In genomic region chr6:61315884-61316601, GRCm38 (mm10) we compare ENCODE assay signal across 8 mouse cellular contexts.
DNase-seq lines count a peak whose midpoint lies in the region; ATAC-seq and TF ChIP-seq lines count a peak whose summit lies in the region.

No protein-coding gene starts in this region.

- ATAC-seq in intestine, embryonic 16.5 days: peak; percentile 63; the same call in 1 of the 2 replicates
- no peak for ATAC-seq in intestine, embryonic 15.5 days
- ATAC-seq in forebrain, embryonic 15.5 days (replicated peaks): peak; percentile 82
- ATAC-seq in lung, embryonic 14.5 days (ENCODE audit: insufficient read depth): peak; percentile 62; the same call in 1 of the 2 replicates

- H3K36me3 ChIP-seq in intestine, embryonic 16.5 days (ENCODE audit: control insufficient read depth, insufficient read depth, low read length): peaks cover 3% of the 10 kb centered on the region; the same call in 1 of the 2 replicates
- no peaks in the 10 kb centered on the region for H3K36me3 ChIP-seq in intestine, embryonic 15.5 days
- peaks cover 3% of the 10 kb centered on the region; the same call in 1 of the 2 replicates for H3K36me3 ChIP-seq in forebrain, embryonic 15.5 days
- H3K36me3 ChIP-seq in lung, embryonic 14.5 days (ENCODE audit: insufficient read depth): 0 out of 2 replicates have a peak, but pooled peaks cover 2% of the 10 kb centered on the region

- H3K27ac ChIP-seq in intestine, embryonic 16.5 days (ENCODE audit: low read length): no peak overlapping the region
- H3K27ac ChIP-seq in intestine, embryonic 15.5 days: no peak overlapping the region
- no peak overlapping the region for H3K27ac ChIP-seq in forebrain, embryonic 15.5 days (replicated peaks)
- no peak overlapping the region for H3K27ac ChIP-seq in lung, embryonic 14.5 days (ENCODE audit: low read depth)

- H3K9me3 ChIP-seq in intestine, embryonic 16.5 days (ENCODE audit: control insufficient read depth, low read length): no peaks in the 10 kb centered on the region
- H3K9me3 ChIP-seq in intestine, embryonic 15.5 days: no peaks in the 10 kb centered on the region
- H3K9me3 ChIP-seq in forebrain, embryonic 15.5 days: no peaks in the 10 kb centered on the region
- no peaks in the 10 kb centered on the region for H3K9me3 ChIP-seq in lung, embryonic 14.5 days (ENCODE audit: low read depth, low read length)

- DNase-seq in cerebellum, adult 11 months: peak; percentile 26
- peak; percentile 65 for DNase-seq in kidney, postnatal 10 days
- DNase-seq in lung, embryonic 14.5 days: peak; percentile 82
- DNase-seq in right cerebral cortex, adult 18-20 months: peak; percentile 69
- no peak for DNase-seq in heart, adult 8-10 months (ENCODE audit: low spot score)

- no peaks in the 10 kb centered on the region for H3K27me3 ChIP-seq in intestine, embryonic 16.5 days (replicated peaks; ENCODE audit: control insufficient read depth, insufficient read depth, low read length)
- no peaks in the 10 kb centered on the region for H3K27me3 ChIP-seq in intestine, embryonic 15.5 days (replicated peaks)
- no peaks in the 10 kb centered on the region for H3K27me3 ChIP-seq in forebrain, embryonic 15.5 days
- no peaks in the 10 kb centered on the region for H3K27me3 ChIP-seq in lung, embryonic 14.5 days (ENCODE audit: insufficient read depth, low read length)

- TF ChIP-seq CTCF in lung, embryonic 14.5 days (IDR thresholded peaks at IDR 0.05; ENCODE audit: low read depth): peak; percentile 86

- no peak overlapping the region for H3K4me3 ChIP-seq in intestine, embryonic 16.5 days (ENCODE audit: low read length)
- H3K4me3 ChIP-seq in intestine, embryonic 15.5 days (replicated peaks): no peak overlapping the region
- no peak overlapping the region for H3K4me3 ChIP-seq in forebrain, embryonic 15.5 days
- H3K4me3 ChIP-seq in lung, embryonic 14.5 days (ENCODE audit: low read depth, low read length): no peak overlapping the region

- no peaks in the 10 kb centered on the region for H3K4me1 ChIP-seq in intestine, embryonic 16.5 days (ENCODE audit: control insufficient read depth, insufficient read depth, low read length)
- no peaks in the 10 kb centered on the region for H3K4me1 ChIP-seq in intestine, embryonic 15.5 days (replicated peaks)
- no peaks in the 10 kb centered on the region; the same call in 1 of the 2 replicates for H3K4me1 ChIP-seq in forebrain, embryonic 15.5 days
- 0 out of 2 replicates have a peak, but pooled peaks cover 4% of the 10 kb centered on the region for H3K4me1 ChIP-seq in lung, embryonic 14.5 days (ENCODE audit: insufficient read depth)

- no peak overlapping the region for H3K9ac ChIP-seq in intestine, embryonic 16.5 days (ENCODE audit: low read depth, low read length)
- H3K9ac ChIP-seq in intestine, embryonic 15.5 days: no peak overlapping the region
- H3K9ac ChIP-seq in forebrain, embryonic 15.5 days (replicated peaks): no peak overlapping the region
- no peak overlapping the region for H3K9ac ChIP-seq in lung, embryonic 14.5 days

- H3K4me2 ChIP-seq in intestine, embryonic 16.5 days (ENCODE audit: low read depth, low read length): no peak overlapping the region
- H3K4me2 ChIP-seq in intestine, embryonic 15.5 days (replicated peaks): no peak overlapping the region
- H3K4me2 ChIP-seq in forebrain, embryonic 15.5 days (replicated peaks): no peak overlapping the region
- no peak overlapping the region for H3K4me2 ChIP-seq in lung, embryonic 14.5 days

- 27% methylated on average over 6 of the region's 6 CpGs for WGBS in intestine, embryonic 16.5 days
- WGBS in intestine, embryonic 15.5 days: 22% methylated on average over 6 of the region's 6 CpGs
- WGBS in forebrain, embryonic 15.5 days: 20% methylated on average over 6 of the region's 6 CpGs
- 21% methylated on average over 6 of the region's 6 CpGs for WGBS in lung, embryonic 14.5 days
